Mouse (Mus musculus) intestine, embryonic 15.5 days (tissue): ENCODE data around the gene Bcor. TPM values are rescaled to one million over a fixed set of nuclear protein-coding genes. Genes with fewer than 3 reads are reported as not detected.

ENCODE experiments used
- ATAC-seq: fragments of 200-750 bp; cut with Nextera tagmentation; 2 replicates; pipeline ENCODE4 v1.8.0; 2017; ENCODE audit warnings: moderate TSS enrichment, moderate library complexity
- H3K27ac ChIP-seq: fragments of 300-500 bp; sonication (generic); 2 replicates; pipeline ENCODE4 v1.5.1; 2015; ENCODE audit warnings: mild to moderate bottlenecking, inconsistent platforms
- H3K27me3 ChIP-seq: fragments of 300-500 bp; sonication (generic); replicated peaks from 2 replicates; pipeline ENCODE4 v1.6.1; 2015; ENCODE audit warnings: inconsistent platforms
- H3K36me3 ChIP-seq: fragments of 300-500 bp; sonication (generic); 2 replicates; pipeline ENCODE4 v1.6.1; 2015; ENCODE audit warnings: inconsistent platforms
- H3K4me1 ChIP-seq: fragments of 300-500 bp; sonication (generic); replicated peaks from 2 replicates; pipeline ENCODE4 v1.6.1; 2015; ENCODE audit warnings: inconsistent platforms
- H3K4me2 ChIP-seq: fragments of 300-500 bp; sonication (generic); replicated peaks from 2 replicates; pipeline ENCODE4 v1.6.1; 2015; ENCODE audit warnings: mild to moderate bottlenecking, inconsistent platforms
- H3K4me3 ChIP-seq: fragments of 300-500 bp; sonication (generic); replicated peaks from 2 replicates; pipeline ENCODE4 v1.5.1; 2015; ENCODE audit warnings: inconsistent platforms
- H3K9ac ChIP-seq: fragments of 300-500 bp; sonication (generic); 2 replicates; pipeline ENCODE4 v1.6.1; 2015; ENCODE audit warnings: inconsistent platforms
- H3K9me3 ChIP-seq: fragments of 300-500 bp; sonication (generic); 2 replicates; pipeline ENCODE4 v1.6.1; 2016; ENCODE audit warnings: inconsistent platforms
- WGBS: fragments of 180-500 bp; shearing (Covaris S2); methylation state at CpG from one replicate; pipeline ENCODE4 v1.1.7; 2015; 5-methylcytosine and 5-hydroxymethylcytosine counted together
- polyA plus RNA-seq: library from polyadenylated mRNA; unstranded; fragments of >200 nt; fragmentation: Nextera tagmentation; extraction: Ambion mirVana; gene quantifications from 2 replicates; pipeline ENCODE4 v1.2.1, GENCODE M21; 2015

Gene Bcor
- polyA plus RNA-seq, 1 experiment from 2014 or later: 13.7 TPM

- H3K27ac ChIP-seq: no peak overlapping the region
- H3K4me3 ChIP-seq: no peak overlapping the region
- H3K9me3 ChIP-seq: no peaks in the 10 kb centered on the region
- H3K9ac ChIP-seq: no peak overlapping the region; the same call in 1 of the 2 replicates
- H3K4me1 ChIP-seq: peaks cover 14% of the 10 kb centered on the region
- peaks cover 52% of the 10 kb centered on the region for H3K27me3 ChIP-seq
- ATAC-seq: peak; percentile 5; the same call in 1 of the 2 replicates
- H3K4me2 ChIP-seq: peak overlapping the region; percentile 64
- H3K36me3 ChIP-seq: no peaks in the 10 kb centered on the region
- WGBS: 24% methylated on average over 24 of the region's 24 CpGs
These were observed 30.9 kb downstream of the Bcor start for GRCm38 (mm10) chrX:12129230-12129629.

- Histone ChIP-seq H3K27ac (peak overlapping the region; percentile 86), H3K4me1 (peaks cover 16% of the 10 kb centered on the region), H3K36me3 (no peaks in the 10 kb centered on the region), H3K9ac (peak overlapping the region; percentile 66), H3K4me2 (peak overlapping the region; percentile 64), H3K4me3 (peak overlapping the region; percentile 57), H3K9me3 (no peaks in the 10 kb centered on the region), H3K27me3 (peaks cover 52% of the 10 kb centered on the region)
- ATAC-seq: peak; percentile 68
- 2% methylated on average over 40 of the region's 72 CpGs for WGBS
These were observed 31.7 kb downstream of the Bcor start for GRCm38 (mm10) chrX:12128165-12129083.

- H3K4me1 ChIP-seq: peaks cover 16% of the 10 kb centered on the region
- H3K4me2 ChIP-seq: peak overlapping the region; percentile 64
- peaks cover 53% of the 10 kb centered on the region for H3K27me3 ChIP-seq
- peak overlapping the region; percentile 66 for H3K9ac ChIP-seq
- H3K27ac ChIP-seq: peak overlapping the region; percentile 86
- no peaks in the 10 kb centered on the region for H3K9me3 ChIP-seq
- H3K36me3 ChIP-seq: no peaks in the 10 kb centered on the region
- H3K4me3 ChIP-seq: peak overlapping the region; percentile 57
- ATAC-seq: peak; percentile 1; the same call in 1 of the 2 replicates
- 1% methylated on average over 36 of the region's 37 CpGs for WGBS
These were observed 32.4 kb downstream of the Bcor start for GRCm38 (mm10) chrX:12127799-12128164.

- H3K27ac ChIP-seq: peak overlapping the region; percentile 86; the same call in 1 of the 2 replicates
- H3K9me3 ChIP-seq: no peaks in the 10 kb centered on the region
- H3K4me3 ChIP-seq: peak overlapping the region; percentile 57
- no peak for ATAC-seq
- H3K9ac ChIP-seq: peak overlapping the region; percentile 66
- peaks cover 11% of the 10 kb centered on the region for H3K4me1 ChIP-seq
- 5% methylated on average over 24 of the region's 24 CpGs for WGBS
- H3K36me3 ChIP-seq: no peaks in the 10 kb centered on the region
- H3K27me3 ChIP-seq: peaks cover 47% of the 10 kb centered on the region
- peak overlapping the region; percentile 64 for H3K4me2 ChIP-seq
These were observed 33.0 kb downstream of the Bcor start for GRCm38 (mm10) chrX:12127106-12127670.

GRCm38 (mm10) chrX:12126408-12127105 is 33.6 kb downstream of the Bcor start:
- Histone ChIP-seq H3K36me3 (no peaks in the 10 kb centered on the region), H3K4me1 (peaks cover 11% of the 10 kb centered on the region), H3K9me3 (no peaks in the 10 kb centered on the region), H3K27me3 (peaks cover 44% of the 10 kb centered on the region), H3K9ac (peak overlapping the region; percentile 66), H3K27ac (no peak overlapping the region), H3K4me3 (peak overlapping the region; percentile 57), H3K4me2 (peak overlapping the region; percentile 64)
- ATAC-seq: no peak
- 13% methylated on average over 22 of the region's 22 CpGs for WGBS

GRCm38 (mm10) chrX:12124571-12124970 is 35.6 kb downstream of the Bcor start:
- peaks cover 27% of the 10 kb centered on the region for H3K27me3 ChIP-seq
- H3K4me1 ChIP-seq: peaks cover 11% of the 10 kb centered on the region
- no peaks in the 10 kb centered on the region for H3K9me3 ChIP-seq
- H3K36me3 ChIP-seq: no peaks in the 10 kb centered on the region
- no peak overlapping the region for H3K4me3 ChIP-seq
- no peak overlapping the region for H3K4me2 ChIP-seq
- H3K9ac ChIP-seq: no peak overlapping the region
- WGBS: 31% methylated on average over 3 of the region's 3 CpGs
- ATAC-seq: no peak
- H3K27ac ChIP-seq: no peak overlapping the region

- WGBS: 20% methylated on average over 6 of the region's 6 CpGs
- H3K9ac ChIP-seq: no peak overlapping the region
- peaks cover 5% of the 10 kb centered on the region for H3K4me1 ChIP-seq
- no peak overlapping the region for H3K4me3 ChIP-seq
- H3K9me3 ChIP-seq: no peaks in the 10 kb centered on the region
- no peak overlapping the region for H3K27ac ChIP-seq
- H3K4me2 ChIP-seq: peak overlapping the region; percentile 19; the same call in 1 of the 2 replicates
- H3K36me3 ChIP-seq: no peaks in the 10 kb centered on the region
- H3K27me3 ChIP-seq: peaks cover 19% of the 10 kb centered on the region
- ATAC-seq: no peak
These were observed 36.5 kb downstream of the Bcor start for GRCm38 (mm10) chrX:12123687-12124087.

GRCm38 (mm10) chrX:12122594-12123331 is 37.4 kb downstream of the Bcor start:
- H3K9ac ChIP-seq: peak overlapping the region; percentile 23; the same call in 1 of the 2 replicates
- peaks cover 11% of the 10 kb centered on the region for H3K27me3 ChIP-seq
- H3K4me3 ChIP-seq: peak overlapping the region; percentile 18; the same call in 1 of the 2 replicates
- WGBS: 9% methylated on average over 21 of the region's 21 CpGs
- H3K9me3 ChIP-seq: no peaks in the 10 kb centered on the region
- peak; percentile 73 for ATAC-seq
- no peaks in the 10 kb centered on the region for H3K36me3 ChIP-seq
- H3K27ac ChIP-seq: peak overlapping the region; percentile 82
- peaks cover 4% of the 10 kb centered on the region for H3K4me1 ChIP-seq
- H3K4me2 ChIP-seq: peak overlapping the region; percentile 55

GRCm38 (mm10) chrX:12119476-12119875 is 40.7 kb downstream of the Bcor start:
- H3K36me3 ChIP-seq: no peaks in the 10 kb centered on the region
- H3K4me2 ChIP-seq: no peak overlapping the region
- no peak overlapping the region for H3K27ac ChIP-seq
- H3K9ac ChIP-seq: no peak overlapping the region
- no peak overlapping the region for H3K4me3 ChIP-seq
- WGBS: 29% methylated on average over 1 of the region's 1 CpGs
- H3K27me3 ChIP-seq: peaks cover 3% of the 10 kb centered on the region; the same call in 1 of the 2 replicates
- peaks cover 4% of the 10 kb centered on the region for H3K4me1 ChIP-seq
- no peak for ATAC-seq
- H3K9me3 ChIP-seq: no peaks in the 10 kb centered on the region

GRCm38 (mm10) chrX:12116128-12116527 is 44.0 kb downstream of the Bcor start:
- H3K36me3 ChIP-seq: no peaks in the 10 kb centered on the region
- H3K4me3 ChIP-seq: no peak overlapping the region
- no peaks in the 10 kb centered on the region for H3K9me3 ChIP-seq
- H3K9ac ChIP-seq: no peak overlapping the region
- no peaks in the 10 kb centered on the region for H3K4me1 ChIP-seq
- H3K4me2 ChIP-seq: no peak overlapping the region
- WGBS: 39% methylated on average over 7 of the region's 7 CpGs
- no peaks in the 10 kb centered on the region; the same call in 1 of the 2 replicates for H3K27me3 ChIP-seq
- no peak for ATAC-seq
- H3K27ac ChIP-seq: no peak overlapping the region

- no peak for ATAC-seq
- Histone ChIP-seq H3K27me3 (no peaks in the 10 kb centered on the region; the same call in 1 of the 2 replicates), H3K4me2 (no peak overlapping the region), H3K4me1 (no peaks in the 10 kb centered on the region), H3K9me3 (no peaks in the 10 kb centered on the region), H3K4me3 (no peak overlapping the region), H3K27ac (no peak overlapping the region), H3K9ac (no peak overlapping the region), H3K36me3 (no peaks in the 10 kb centered on the region)
- 85% methylated on average over 4 of the region's 4 CpGs for WGBS
These were observed 48.0 kb downstream of the Bcor start for GRCm38 (mm10) chrX:12112166-12112565.
